Mouse (Mus musculus) ES-E14 (cell line): Measurements from ENCODE around the gene Gngt2. TPM values are rescaled to one million over a fixed set of nuclear protein-coding genes. Genes with fewer than 3 reads are reported as not detected.

Experiments used
- DNase-seq: peaks from one replicate; pipeline ENCODE4 v3.0.0-alpha.2; 2013; ENCODE audit warnings: low read depth, low spot score
- H3K27ac ChIP-seq: 2 replicates; pipeline ENCODE4 v1.5.1; 2012; ENCODE audit warnings: low read depth, mild to moderate bottlenecking, low read length, moderate library complexity, mixed read lengths; ENCODE audit not compliant: poor library complexity, insufficient read depth, severe bottlenecking
- H3K36me3 ChIP-seq: 2 replicates; pipeline ENCODE4 v1.6.1; 2012; ENCODE audit warnings: mild to moderate bottlenecking, low read length, moderate library complexity, mixed read lengths; ENCODE audit not compliant: control insufficient read depth, poor library complexity, insufficient read depth, severe bottlenecking
- H3K4me1 ChIP-seq, 2 experiments: fragments of 150-350 bp in 1 of 2; sonication (generic) in 1 of 2; 2 replicates each; pipeline ENCODE4 v1.6.1; 2012; ENCODE audit warnings: low read length in 2 of 2, mild to moderate bottlenecking in 1 of 2, mixed read lengths in 1 of 2; ENCODE audit not compliant: control insufficient read depth in 2 of 2, insufficient read depth in 2 of 2, poor library complexity in 1 of 2
- H3K4me3 ChIP-seq, 2 experiments: fragments of 150-350 bp in 1 of 2; sonication (generic) in 1 of 2; 2 replicates each; pipeline ENCODE4 v1.5.1; 2012; ENCODE audit warnings: low read length in 2 of 2, low read depth in 1 of 2, mild to moderate bottlenecking in 1 of 2, mixed read lengths in 1 of 2; ENCODE audit not compliant: insufficient read depth in 1 of 2, poor library complexity in 1 of 2, severe bottlenecking in 1 of 2
- H3K9ac ChIP-seq: 2 replicates; pipeline ENCODE4 v1.6.1; 2012; ENCODE audit warnings: low read depth, mild to moderate bottlenecking, low read length, mixed read lengths; ENCODE audit not compliant: poor library complexity, insufficient read depth, severe bottlenecking
- H3K9me3 ChIP-seq: fragments of 150-350 bp; sonication (generic); 2 replicates; pipeline ENCODE4 v1.6.1; 2012; ENCODE audit warnings: low read depth, mild to moderate bottlenecking, low read length; ENCODE audit not compliant: control insufficient read depth, insufficient read depth
- CHD2 ChIP-seq: IDR thresholded peaks from 2 replicates; pipeline ENCODE4 v1.6.1; 2014; ENCODE audit warnings: mild to moderate bottlenecking, low read depth, low read length, inconsistent platforms
- HCFC1 ChIP-seq: IDR thresholded peaks from 2 replicates; pipeline ENCODE4 v1.6.1; 2012; ENCODE audit warnings: low read length, inconsistent platforms, borderline replicate concordance; ENCODE audit not compliant: insufficient read depth
- MAFK ChIP-seq: IDR thresholded peaks from 2 replicates; pipeline ENCODE4 v1.6.1; 2014; ENCODE audit warnings: mild to moderate bottlenecking, low read depth, low read length, inconsistent platforms; ENCODE audit not compliant: insufficient read depth
- ZC3H11A ChIP-seq: IDR thresholded peaks from 2 replicates; pipeline ENCODE4 v1.6.1; 2012; ENCODE audit warnings: low read depth, mild to moderate bottlenecking, inconsistent platforms, low read length, borderline replicate concordance
- ZNF384 ChIP-seq: IDR thresholded peaks from 2 replicates; pipeline ENCODE4 v1.6.1; 2012; ENCODE audit warnings: low read depth, low read length, inconsistent platforms
- in situ Hi-C, 2 experiments: fragments of 600-800 bp; cut with MboI; formaldehyde crosslinking; loops; one replicate each; pipeline ENCODE4 v1.15.1; 2025; ENCODE audit warnings: low sequenced_read_pairs in 2 of 2, inconsistent platforms in 1 of 2; ENCODE audit not compliant: unreplicated experiment in 2 of 2
- total RNA-seq: library from RNA; depleted of rRNA; stranded (reverse); fragments of 300-350 nt; gene quantifications from 2 replicates; pipeline ENCODE4 v1.2.3, GENCODE M21; 2012

The Gngt2 gene
- total RNA-seq, 1 experiment: 9.2 TPM

- in situ Hi-C loops: no loop called here
- Histone ChIP-seq H3K4me3 (peak within 1 kb of the TSS; percentile 75 to 98), H3K27ac (no peak within 1 kb of the TSS), H3K4me1 (peaks cover 0 to 3% of the 10 kb centered on the region in 2 experiments; a peak in 3 of 4 replicates), H3K36me3 (no peaks in the 10 kb centered on the region), H3K9ac (peak within 1 kb of the TSS; percentile 80), H3K9me3 (no peaks in the 10 kb centered on the region)
- TF ChIP-seq ZC3H11A: no peak
- TF ChIP-seq ZNF384: no peak
- no peak for TF ChIP-seq MAFK
- TF ChIP-seq HCFC1: no peak
- no peak for TF ChIP-seq CHD2
- peak; percentile 56 for DNase-seq
Observed at GRCm38 (mm10) chr11:95824071-95824876, 12.7 kb upstream of the Gngt2 start, which contains the start of gene Phospho1. Phospho1 (plus strand) TSS chr11:95824499.

GRCm38 (mm10) chr11:95824877-95825243 lies 12.2 kb upstream of the Gngt2 start:
- H3K27ac ChIP-seq: no peak overlapping the region
- no peak for TF ChIP-seq CHD2
- peak overlapping the region; percentile 75 to 98 for H3K4me3 ChIP-seq
- H3K4me1 ChIP-seq: peaks cover 0 to 3% of the 10 kb centered on the region in 2 experiments; a peak in 3 of 4 replicates
- no peaks in the 10 kb centered on the region for H3K36me3 ChIP-seq
- in situ Hi-C loops: no loop called here
- peak overlapping the region; percentile 78 for H3K9ac ChIP-seq
- DNase-seq: no peak
- no peaks in the 10 kb centered on the region for H3K9me3 ChIP-seq

GRCm38 (mm10) chr11:95825625-95826024 lies 11.4 kb upstream of the Gngt2 start:
- in situ Hi-C loops: no loop called here
- Histone ChIP-seq H3K27ac (no peak overlapping the region), H3K9ac (no peak overlapping the region), H3K4me1 (peaks cover 2 to 3% of the 10 kb centered on the region in 2 experiments; a peak in 3 of 4 replicates), H3K36me3 (no peaks in the 10 kb centered on the region), H3K4me3 (no peak overlapping the region), H3K9me3 (no peaks in the 10 kb centered on the region)
- no peak for DNase-seq
- TF ChIP-seq ZC3H11A (no peak), ZNF384 (no peak), MAFK (no peak), CHD2 (no peak), HCFC1 (no peak)

- H3K9me3 ChIP-seq: no peaks in the 10 kb centered on the region
- no peak for TF ChIP-seq MAFK
- no peak for TF ChIP-seq CHD2
- TF ChIP-seq ZNF384: no peak
- TF ChIP-seq ZC3H11A: no peak
- no peak for TF ChIP-seq HCFC1
- in situ Hi-C loops: no loop called here
- DNase-seq: no peak
- peaks cover 3 to 7% of the 10 kb centered on the region in 2 experiments; a peak in 3 of 4 replicates for H3K4me1 ChIP-seq
- H3K9ac ChIP-seq: no peak overlapping the region
- no peaks in the 10 kb centered on the region for H3K36me3 ChIP-seq
- no peak overlapping the region for H3K4me3 ChIP-seq
- no peak overlapping the region for H3K27ac ChIP-seq
Observed at GRCm38 (mm10) chr11:95826317-95827167, 10.5 kb upstream of the Gngt2 start.
